In the genomic region with DNA sequence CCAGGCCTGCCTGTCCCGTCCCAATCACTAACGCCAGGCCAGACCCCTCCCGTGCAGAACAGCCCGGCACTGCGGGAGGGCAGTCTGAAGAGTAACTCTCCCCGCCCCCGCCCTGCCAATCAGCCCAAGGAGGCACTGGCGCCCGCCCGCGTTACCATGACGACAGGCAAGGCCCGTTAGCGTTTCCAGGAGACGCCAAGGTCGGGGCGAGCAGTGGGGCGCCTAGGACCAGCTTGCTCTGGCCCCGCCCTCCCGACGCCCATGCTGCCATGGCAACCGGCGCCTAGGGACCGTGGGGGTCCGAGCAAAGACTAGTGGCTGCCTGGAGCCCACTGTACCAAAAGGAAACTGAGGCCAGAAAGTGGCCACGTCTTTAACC, we compare ENCODE assay signal across 8 mouse cellular contexts. TPM values are rescaled to one million over a fixed set of nuclear protein-coding genes. Genes with fewer than 3 reads are reported as not detected.
A peak's percentile ranks its signal among the peaks of the same experiment; 100 is the strongest.
DNase-seq lines count a peak whose midpoint lies in the region; ATAC-seq and TF ChIP-seq lines count a peak whose summit lies in the region.

No protein-coding gene starts in this region.

- peaks cover 97% of the 10 kb centered on the region for H3K36me3 ChIP-seq in G1E (replicated peaks)
- H3K36me3 ChIP-seq in erythroblast, embryonic 14.5 days (ENCODE audit: control insufficient read depth) = peaks cover 51% of the 10 kb centered on the region
- peaks cover 17% of the 10 kb centered on the region for H3K36me3 ChIP-seq in neural tube, embryonic 12.5 days
- peaks cover 12% of the 10 kb centered on the region; the same call in 1 of the 2 replicates for H3K36me3 ChIP-seq in thymus, adult 2 months (ENCODE audit: control insufficient read depth, insufficient read depth, low read length)

- TF ChIP-seq CTCF in G1E (IDR thresholded peaks at IDR 0.05; ENCODE audit: low read depth, low read length) = no peak
- no peak for TF ChIP-seq CTCF in brain, embryonic 14.5 days (IDR thresholded peaks at IDR 0.05; ENCODE audit: borderline replicate concordance, extremely low read depth, insufficient read depth, insufficient read length)
- TF ChIP-seq CTCF in thymus, adult 2 months (IDR thresholded peaks at IDR 0.05; ENCODE audit: borderline replicate concordance, control insufficient read depth, extremely low read depth, insufficient read depth, low read length, poor library complexity) = no peak

- peak overlapping the region; percentile 59 for H3K4me2 ChIP-seq in neural tube, embryonic 12.5 days (replicated peaks)

- 1% methylated on average over 26 of the region's 26 CpGs for WGBS in neural tube, embryonic 12.5 days
- 24% methylated on average over 26 of the region's 26 CpGs for WGBS in thymus, adult 2 months

- DNase-seq in G1E (ENCODE audit: low spot score) = peak; percentile 75
- peak; percentile 97 for DNase-seq in brain, embryonic 14.5 days (ENCODE audit: low read depth)
- peak; percentile 80 to 84 for DNase-seq in heart, postnatal 14 days
- peak; percentile 91 to 93 for DNase-seq in kidney, postnatal 36 days
- peak; percentile 81 to 87 for DNase-seq in lung, adult 18-20 months
- DNase-seq in thymus, adult 2 months = peak; percentile 60

- peaks cover 31% of the 10 kb centered on the region for H3K4me1 ChIP-seq in G1E (ENCODE audit: insufficient read depth, low read depth, low read length)
- H3K4me1 ChIP-seq in erythroblast, embryonic 14.5 days (ENCODE audit: control insufficient read depth) = peaks cover 51% of the 10 kb centered on the region
- H3K4me1 ChIP-seq in neural tube, embryonic 12.5 days = peaks cover 74% of the 10 kb centered on the region
- peaks cover 12% of the 10 kb centered on the region for H3K4me1 ChIP-seq in thymus, adult 2 months (replicated peaks; ENCODE audit: control insufficient read depth, insufficient read depth, low read length)

- peaks cover 24% of the 10 kb centered on the region for H3K9me3 ChIP-seq in G1E (replicated peaks)
- peaks cover 11% of the 10 kb centered on the region for H3K9me3 ChIP-seq in erythroblast, embryonic 14.5 days (ENCODE audit: control insufficient read depth, low read length)
- H3K9me3 ChIP-seq in neural tube, embryonic 12.5 days = no peaks in the 10 kb centered on the region

- peaks cover 6% of the 10 kb centered on the region; the same call in 1 of the 2 replicates for H3K27me3 ChIP-seq in G1E (ENCODE audit: insufficient read depth, low read length)
- no peaks in the 10 kb centered on the region for H3K27me3 ChIP-seq in erythroblast, embryonic 14.5 days (ENCODE audit: control insufficient read depth)
- peaks cover under 1% of the 10 kb centered on the region; the same call in 1 of the 2 replicates for H3K27me3 ChIP-seq in neural tube, embryonic 12.5 days (replicated peaks)
- no peaks in the 10 kb centered on the region for H3K27me3 ChIP-seq in thymus, adult 2 months (ENCODE audit: control insufficient read depth, insufficient read depth, low read length)

- ATAC-seq in G1E (ENCODE audit: extremely low read depth, insufficient number of reproducible peaks, low FRiP score, poor library complexity, severe bottlenecking) = no peak
- ATAC-seq in neural tube, embryonic 12.5 days (ENCODE audit: low FRiP score, low read depth) = peak; percentile 63

- intact Hi-C loops in heart, postnatal 14 days (cut with DNase I) = no loop called here

- H3K9ac ChIP-seq in neural tube, embryonic 12.5 days = peak overlapping the region; percentile 18; the same call in 1 of the 2 replicates

- H3K27ac ChIP-seq in neural tube, embryonic 12.5 days = peak overlapping the region; percentile 66
- H3K27ac ChIP-seq in thymus, adult 2 months (ENCODE audit: control insufficient read depth, insufficient read depth, low read length) = no peak overlapping the region

- H3K4me3 ChIP-seq in G1E (ENCODE audit: low read depth, low read length) = peak overlapping the region; percentile 36; the same call in 1 of the 2 replicates
- peak overlapping the region; percentile 33 for H3K4me3 ChIP-seq in erythroblast, embryonic 14.5 days (replicated peaks)
- H3K4me3 ChIP-seq in neural tube, embryonic 12.5 days = peak overlapping the region; percentile 9; the same call in 1 of the 2 replicates
- no peak overlapping the region for H3K4me3 ChIP-seq in thymus, adult 2 months (ENCODE audit: control insufficient read depth, insufficient read depth, low read length)

- no peak for TF ChIP-seq POLR2A in brain, embryonic 14.5 days (IDR thresholded peaks at IDR 0.05; ENCODE audit: borderline replicate concordance, extremely low read depth, insufficient read depth, insufficient read length, poor library complexity, severe bottlenecking)
- no peak for TF ChIP-seq POLR2A in thymus, adult 2 months (IDR thresholded peaks at IDR 0.05; ENCODE audit: control insufficient read depth, extremely low read depth, insufficient read depth, low read length, poor library complexity)

RNA-seq across cellular contexts. Expression of gene Isyna1, which starts 7.1 kb away (rescaled TPM):
- total RNA-seq in G1E (2014; fragmentation: Nextera tagmentation) (22.9 and 24.4 TPM in 2 replicates), G1E (2017) (35.8 and 36.8 TPM in 2 replicates)
- polyA plus RNA-seq in G1E (2012) = 141 and 157 TPM in 2 replicates
- 165 and 231 TPM in 2 replicates for polyA plus RNA-seq in brain, embryonic 14.5 days (2012; rRNA removed)
- 13.3 and 13.4 TPM in 2 replicates for polyA plus RNA-seq in erythroblast, embryonic 14.5 days (2012)
- total RNA-seq in heart, postnatal 14 days (2021) = 10 to 100 TPM; 25.8 to 27.7 TPM
- 116 TPM in 2 replicates for polyA plus RNA-seq in neural tube, embryonic 12.5 days (2016; fragmentation: Nextera tagmentation; extraction: Ambion mirVana)
- polyA plus RNA-seq in thymus, adult 2 months (2012; rRNA removed) = 185 and 201 TPM in 2 replicates

RNA-seq across cellular contexts. Expression of gene Ssbp4, which starts 7.4 kb away (rescaled TPM):
- 21.7 and 31.0 TPM in 2 replicates for total RNA-seq in G1E (2014; fragmentation: Nextera tagmentation)
- 51.7 and 114 TPM in 2 replicates for total RNA-seq in G1E (2017)
- 606 and 1,025 TPM in 2 replicates for polyA plus RNA-seq in G1E (2012)
- polyA plus RNA-seq in brain, embryonic 14.5 days (2012; rRNA removed) = 202 and 236 TPM in 2 replicates
- polyA plus RNA-seq in erythroblast, embryonic 14.5 days (2012) = 40.7 and 52.6 TPM in 2 replicates
- total RNA-seq in heart, postnatal 14 days (2021) = 10 to 100 TPM; 39.7 to 46.4 TPM
- 139 and 144 TPM in 2 replicates for polyA plus RNA-seq in neural tube, embryonic 12.5 days (2016; fragmentation: Nextera tagmentation; extraction: Ambion mirVana)
- 392 and 506 TPM in 2 replicates for polyA plus RNA-seq in thymus, adult 2 months (2012; rRNA removed)

RNA-seq across cellular contexts. Expression of gene Lrrc25, which starts 14.7 kb away (rescaled TPM):
- total RNA-seq in G1E (2014; fragmentation: Nextera tagmentation) (1.3 and 2.6 TPM in 2 replicates), G1E (2017) (1.2 and 1.6 TPM in 2 replicates)
- 1.6 and 1.7 TPM in 2 replicates for polyA plus RNA-seq in G1E (2012)
- polyA plus RNA-seq in brain, embryonic 14.5 days (2012; rRNA removed) = 1.4 TPM in 2 replicates
- 0.12 and 0.40 TPM in 2 replicates for polyA plus RNA-seq in erythroblast, embryonic 14.5 days (2012)
- 1 to 10 TPM; 1.8 to 2.5 TPM for total RNA-seq in heart, postnatal 14 days (2021)
- 0.68 and 1.3 TPM in 2 replicates for polyA plus RNA-seq in neural tube, embryonic 12.5 days (2016; fragmentation: Nextera tagmentation; extraction: Ambion mirVana)
- 15.3 and 18.5 TPM in 2 replicates for polyA plus RNA-seq in thymus, adult 2 months (2012; rRNA removed)

RNA-seq across cellular contexts. Expression of gene Gdf15, which starts 31.0 kb away (rescaled TPM):
- total RNA-seq in G1E (2014; fragmentation: Nextera tagmentation) (not detected in 2 replicates), G1E (2017) (not detected in 2 replicates)
- 0.03 and 0.06 TPM in 2 replicates for polyA plus RNA-seq in G1E (2012)
- 0.23 and 0.26 TPM in 2 replicates for polyA plus RNA-seq in brain, embryonic 14.5 days (2012; rRNA removed)
- polyA plus RNA-seq in erythroblast, embryonic 14.5 days (2012) = 0.13 TPM in 1 of 2 replicates, not detected in the other
- 1 to 10 TPM in 1 of 2 experiments, under 1 TPM in 1; 0.41 to 1.6 TPM for total RNA-seq in heart, postnatal 14 days (2021)
- polyA plus RNA-seq in neural tube, embryonic 12.5 days (2016; fragmentation: Nextera tagmentation; extraction: Ambion mirVana) = 0.14 TPM in 1 of 2 replicates, not detected in the other
- 6.7 and 7.5 TPM in 2 replicates for polyA plus RNA-seq in thymus, adult 2 months (2012; rRNA removed)

RNA-seq across cellular contexts. Expression of gene Pgpep1, which starts 58.9 kb away (rescaled TPM):
- total RNA-seq in G1E (2014; fragmentation: Nextera tagmentation) (16.6 and 23.1 TPM in 2 replicates), G1E (2017) (9.4 and 9.5 TPM in 2 replicates)
- 3.1 and 3.3 TPM in 2 replicates for polyA plus RNA-seq in G1E (2012)
- 80.8 and 83.7 TPM in 2 replicates for polyA plus RNA-seq in brain, embryonic 14.5 days (2012; rRNA removed)
- polyA plus RNA-seq in erythroblast, embryonic 14.5 days (2012) = 0.29 and 0.32 TPM in 2 replicates
- 10 to 100 TPM; 38.4 to 46.8 TPM for total RNA-seq in heart, postnatal 14 days (2021)
- polyA plus RNA-seq in neural tube, embryonic 12.5 days (2016; fragmentation: Nextera tagmentation; extraction: Ambion mirVana) = 181 and 188 TPM in 2 replicates
- polyA plus RNA-seq in thymus, adult 2 months (2012; rRNA removed) = 40.7 and 41.9 TPM in 2 replicates
